Mouse (Mus musculus) heart, adult 2 months (tissue): Measurements from ENCODE around the gene E130208F15Rik.

ENCODE experiments used
- CTCF ChIP-seq: fragments of 200-600 bp; IDR thresholded peaks from 2 replicates; pipeline ENCODE4 v1.8.1; 2022; ENCODE audit warnings: antibody characterized with exemption, mild to moderate bottlenecking, moderate library complexity
- EP300 ChIP-seq: fragments of 200-500 bp; IDR thresholded peaks from 2 replicates; pipeline ENCODE4 v1.6.1; 2011; ENCODE audit warnings: low read depth, low read length, control low read depth; ENCODE audit not compliant: insufficient read depth
- POLR2A ChIP-seq: fragments of 200-500 bp; IDR thresholded peaks from 2 replicates; pipeline ENCODE4 v1.6.1; 2011; ENCODE audit warnings: mild to moderate bottlenecking, low read depth, low read length, control low read depth; ENCODE audit not compliant: insufficient read depth

- TF ChIP-seq CTCF (peak; percentile 79), EP300 (0 out of 2 replicates have a peak, but pooled peaks have one; percentile 21), POLR2A (no peak)
Observed at GRCm38 (mm10) chr7:30300914-30301313, 20.6 kb upstream of the E130208F15Rik start.
